Mouse (Mus musculus) ES-E14 (cell line): ENCODE data around the gene Pygo1.

Experiments used
- HCFC1 ChIP-seq: IDR thresholded peaks from 2 replicates; pipeline ENCODE4 v1.6.1; 2012; ENCODE audit warnings: low read length, inconsistent platforms, borderline replicate concordance; ENCODE audit not compliant: insufficient read depth
- ZNF384 ChIP-seq: IDR thresholded peaks from 2 replicates; pipeline ENCODE4 v1.6.1; 2012; ENCODE audit warnings: low read depth, low read length, inconsistent platforms

GRCm38 (mm10) chr9:72961959-72962358 lies 36.5 kb downstream of the Pygo1 start:
- TF ChIP-seq HCFC1 (no peak), ZNF384 (no peak)
